Mouse (Mus musculus): ENCODE measurements around the gene Gm17662. TPM values are rescaled to one million over a fixed set of nuclear protein-coding genes. Genes with fewer than 3 reads are reported as not detected.
A peak's percentile ranks its signal among the peaks of the same experiment; 100 is the strongest.

The Gm17662 gene
- total RNA-seq, 2 experiments from 2014 or later: not detected

DNA sequence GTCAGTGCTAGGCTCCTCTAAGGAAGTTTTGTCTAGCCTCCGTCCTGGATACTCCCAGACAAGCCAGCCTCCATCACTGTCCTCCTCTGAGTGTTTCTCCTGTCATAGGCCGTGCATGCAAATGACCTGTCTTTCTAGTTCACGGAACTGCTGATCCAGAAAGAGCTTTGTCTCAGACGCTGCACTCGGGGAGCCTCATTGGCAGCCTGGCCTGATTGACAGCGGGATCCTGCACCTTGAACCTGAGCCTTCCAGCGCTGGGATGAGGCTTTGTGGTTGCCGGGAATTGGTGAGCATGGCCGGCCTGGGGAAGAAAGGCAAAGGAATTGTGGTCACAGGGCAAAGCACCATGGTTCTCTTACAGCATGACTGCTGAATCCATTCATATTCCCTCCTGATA lies 30.4 kb downstream of the Gm17662 start:
- no peak for DNase-seq (ENCODE audit: low spot score in 2 of 2)

GRCm38 (mm10) chr4:104888499-104889262 lies 31.6 kb downstream of the Gm17662 start:
- no peak for DNase-seq (ENCODE audit: low spot score in 2 of 2)

- DNase-seq (ENCODE audit: low spot score in 2 of 2): no peak
These were observed 34.6 kb downstream of the Gm17662 start for GRCm38 (mm10) chr4:104891708-104892107.

GRCm38 (mm10) chr4:104893588-104893987 lies 36.5 kb downstream of the Gm17662 start:
- no peak for DNase-seq (ENCODE audit: low spot score in 2 of 2)

- DNase-seq (ENCODE audit: low spot score in 2 of 2): peak; percentile 62 to 77
These were observed 37.0 kb downstream of the Gm17662 start for GRCm38 (mm10) chr4:104894004-104894734.

DNA sequence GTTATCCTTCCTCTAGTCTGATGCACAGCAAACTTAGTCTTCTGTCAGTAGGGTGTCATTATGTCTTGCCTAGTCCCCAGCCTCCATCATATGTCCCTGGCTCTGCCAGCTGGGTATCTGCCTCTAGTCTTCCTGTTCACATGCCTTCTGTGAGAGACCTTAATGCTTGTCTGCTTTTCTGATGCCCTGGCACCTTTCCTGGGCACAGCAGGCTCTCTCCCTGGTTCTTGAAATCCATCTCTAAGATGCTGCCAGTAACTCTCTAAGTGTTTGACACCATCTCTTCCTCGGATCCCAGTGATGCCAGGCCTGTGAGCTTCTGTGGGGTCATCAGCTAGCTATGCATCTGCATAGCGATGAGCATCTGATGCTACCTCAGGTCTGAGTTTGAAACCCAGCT lies 45.7 kb downstream of the Gm17662 start:
- no peak for DNase-seq (ENCODE audit: low spot score in 2 of 2)

- DNase-seq (ENCODE audit: low spot score in 2 of 2): no peak
These were observed 47.9 kb downstream of the Gm17662 start for GRCm38 (mm10) chr4:104905049-104905448.

Other genes with a start within 250 kb of the Gm17662 start
- gene C8b, start 91.0 kb upstream of the Gm17662 start, total RNA-seq (2021): under 1 TPM; 0.13 to 0.43 TPM
- gene C8a, start 19.1 kb downstream of the Gm17662 start, total RNA-seq (2021): not detected
- 1 to 10 TPM; 1.2 to 1.8 TPM for gene Fyb2, start 56.1 kb downstream of the Gm17662 start, total RNA-seq (2021)